Mouse (Mus musculus) cerebellum, postnatal 10 days (tissue): ENCODE data around the gene Rbfox1.

ENCODE experiments used
- DNase-seq, 2 experiments: peaks; one replicate each; pipeline ENCODE4 v3.0.0; 2021; ENCODE audit warnings: mixed read lengths in 2 of 2

Rbfox1 gene

DNA sequence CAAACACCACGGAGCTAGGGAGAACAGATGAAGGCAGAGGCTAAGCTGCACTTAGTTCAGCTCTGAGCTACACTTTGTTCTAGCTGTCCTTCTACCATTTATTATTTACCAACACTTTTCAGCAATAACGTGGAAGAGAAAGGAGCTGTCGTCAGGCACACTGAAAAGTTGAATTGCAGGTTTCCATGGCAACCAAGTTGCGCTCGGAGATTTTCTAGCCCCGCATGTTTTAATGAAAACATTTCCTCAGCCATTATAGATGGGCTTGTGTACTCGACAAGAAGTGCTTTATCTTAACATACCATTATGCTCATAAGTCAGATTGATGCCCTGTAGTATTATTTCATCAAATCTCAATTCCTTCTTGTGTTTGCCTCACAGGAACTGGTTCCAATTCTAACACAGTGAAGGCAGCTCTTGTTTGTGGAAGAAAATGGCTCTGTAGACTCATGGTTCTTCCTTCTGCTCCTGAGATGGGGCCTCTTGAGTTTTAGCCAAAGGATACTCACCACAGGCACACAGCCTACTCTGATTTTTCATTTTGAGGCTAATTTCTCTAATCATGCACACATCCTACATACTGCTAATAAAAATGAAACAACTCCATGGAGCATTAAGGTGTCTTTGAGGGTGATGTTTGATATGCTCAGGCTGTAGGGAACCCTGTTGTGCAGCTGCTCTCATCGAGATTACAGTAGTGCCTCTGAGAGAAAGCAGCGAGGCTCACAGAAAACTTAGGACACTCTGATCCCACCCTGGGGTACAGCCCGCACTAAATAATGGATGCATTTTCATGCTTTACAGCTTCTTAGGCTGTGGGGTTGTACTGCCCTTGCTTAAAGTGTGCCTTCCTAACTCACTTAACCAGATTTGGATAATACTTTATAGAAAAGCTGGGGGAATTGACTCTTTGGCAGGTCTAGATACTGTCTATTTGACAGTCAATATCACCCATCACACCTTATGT is 107.2 kb downstream of the Rbfox1 start:
- DNase-seq = peak in 1 of 2 experiments; percentile 12

DNA sequence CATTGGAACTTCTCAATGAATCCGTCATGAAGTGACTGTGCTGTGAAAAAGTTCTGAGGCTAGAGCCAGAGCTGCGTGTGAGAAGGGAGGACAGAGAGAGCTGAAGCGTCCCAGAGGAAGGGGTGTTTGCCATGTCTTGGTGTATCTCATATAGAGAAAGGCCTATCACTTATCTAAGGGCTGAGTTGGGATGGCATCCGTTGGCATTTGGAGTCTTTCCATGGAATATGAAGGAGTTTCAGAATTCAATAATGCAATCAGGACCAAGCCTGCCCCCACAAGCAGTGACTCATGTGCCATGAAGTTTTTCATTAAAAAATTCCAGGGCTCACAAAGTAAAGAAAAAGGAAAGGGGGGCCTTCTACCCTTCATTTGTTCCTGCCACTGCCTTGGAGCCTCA is 112.0 kb downstream of the Rbfox1 start:
- DNase-seq = no peak

DNA sequence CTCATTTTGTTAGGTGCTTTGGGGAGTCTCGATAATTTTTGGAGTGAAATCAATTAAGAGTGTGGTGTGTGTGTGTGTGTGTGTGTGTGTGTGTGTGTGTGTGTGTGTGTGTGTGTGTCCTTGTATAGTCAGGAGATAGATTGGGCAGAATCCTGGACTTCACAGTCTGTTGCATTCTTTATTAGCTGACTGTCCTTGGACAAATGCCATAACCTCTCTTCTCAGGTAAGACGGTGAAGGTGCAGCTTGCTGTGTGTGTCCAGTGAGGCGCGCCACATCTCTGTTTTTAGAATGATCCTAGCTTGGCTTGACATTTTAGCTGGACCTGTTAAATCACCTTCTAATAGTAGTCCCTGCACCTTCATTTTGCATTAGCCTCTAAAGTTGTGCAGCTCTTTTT is 112.5 kb downstream of the Rbfox1 start:
- peak; percentile 10 to 17 for DNase-seq

DNA sequence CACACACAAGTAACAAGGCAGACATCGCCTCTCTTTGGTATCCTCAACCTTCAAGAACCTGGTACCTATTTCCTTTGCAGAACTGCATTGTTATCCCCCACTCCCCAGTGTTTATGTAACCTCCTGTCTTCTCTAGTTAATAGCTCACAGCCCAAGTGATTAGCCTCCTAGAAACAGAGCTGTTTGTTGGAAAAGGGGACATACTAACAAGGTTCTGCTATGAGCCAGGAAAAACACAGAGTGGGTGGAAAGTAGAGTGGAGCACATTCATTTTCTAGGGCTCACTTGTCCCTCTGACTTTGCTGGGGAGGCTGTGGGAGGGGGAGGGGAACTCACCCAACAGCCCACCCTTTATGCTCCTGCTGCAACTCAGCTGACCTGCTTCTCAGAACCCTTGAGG is 114.9 kb downstream of the Rbfox1 start:
- DNase-seq = no peak

DNA sequence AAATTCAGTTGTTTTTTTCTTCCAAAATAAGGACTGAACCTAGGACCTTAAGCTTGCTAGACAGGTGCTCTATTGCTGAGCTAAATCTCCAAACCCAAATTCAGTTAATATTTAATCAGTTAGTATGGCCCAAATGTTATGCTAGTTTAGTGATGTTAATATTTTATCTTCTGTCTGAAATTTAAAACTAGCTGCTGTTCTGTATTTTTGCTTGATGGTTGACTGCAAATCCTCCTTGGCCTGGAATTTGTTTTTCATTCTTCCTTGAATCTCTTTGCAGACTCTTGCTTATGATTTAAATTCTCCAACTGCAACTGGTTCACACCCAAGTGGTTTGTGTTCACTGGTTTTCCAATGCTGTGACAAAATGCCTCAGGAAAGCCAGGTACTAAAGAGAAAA is 121.8 kb downstream of the Rbfox1 start:
- DNase-seq = no peak

DNA sequence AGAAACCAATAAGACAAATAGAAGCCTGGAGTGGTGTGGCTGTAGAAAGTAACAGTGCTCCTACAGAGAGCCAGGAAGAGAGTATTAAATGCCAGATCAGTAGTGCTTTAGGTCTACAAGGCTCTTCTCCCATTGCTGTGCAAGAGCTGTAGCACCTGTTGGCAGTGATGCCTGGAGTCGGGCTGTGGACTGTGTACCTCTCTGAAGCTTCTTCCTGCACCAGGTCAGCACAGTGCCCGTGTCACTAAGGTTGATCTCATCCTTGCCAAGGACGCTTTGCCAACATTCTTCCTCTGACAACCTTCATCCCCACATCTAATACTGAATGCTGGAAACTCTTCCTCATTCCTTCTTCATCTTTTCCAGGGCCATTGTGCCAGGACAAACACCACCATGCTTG is 127.7 kb downstream of the Rbfox1 start:
- DNase-seq = no peak

DNA sequence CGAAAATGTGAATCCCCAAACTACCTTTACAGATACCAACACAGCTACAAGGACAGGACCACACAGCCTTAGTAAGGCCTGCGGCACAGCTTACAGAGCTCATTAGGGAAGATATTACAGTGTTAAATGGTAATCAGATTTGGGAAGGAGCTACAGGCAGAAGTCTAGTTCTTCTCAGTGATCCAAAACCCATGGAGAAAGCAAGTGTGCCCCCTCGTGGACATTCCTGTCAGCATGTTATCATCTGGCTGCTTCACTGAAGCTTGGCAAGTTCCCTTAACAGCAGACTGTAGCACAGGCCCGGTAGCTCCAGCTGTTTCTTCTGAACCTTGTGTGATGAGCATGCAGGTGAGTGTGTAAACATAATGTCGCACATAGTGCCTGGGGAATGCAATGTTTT is 133.5 kb downstream of the Rbfox1 start:
- peak; percentile 94 to 96 for DNase-seq

DNA sequence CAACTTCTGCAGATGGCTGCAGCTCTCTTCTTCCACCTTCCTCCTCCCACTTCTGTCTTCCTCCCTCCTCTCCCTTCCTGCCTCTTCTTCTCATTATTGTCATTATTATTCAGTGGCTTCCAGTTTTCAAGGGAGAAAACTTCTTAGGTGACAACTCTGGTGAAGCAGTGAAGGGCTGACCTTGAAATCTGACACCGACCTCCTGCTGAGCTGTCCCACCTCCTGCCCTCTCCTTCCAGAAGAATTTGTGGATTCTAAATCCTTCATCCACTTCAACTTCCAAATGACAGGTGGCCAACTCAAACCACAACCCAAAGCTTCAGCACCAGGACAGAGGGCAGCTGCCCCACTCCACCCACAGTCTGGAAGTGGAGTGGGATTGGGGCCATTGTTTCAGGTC is 134.2 kb downstream of the Rbfox1 start:
- DNase-seq = no peak

DNA sequence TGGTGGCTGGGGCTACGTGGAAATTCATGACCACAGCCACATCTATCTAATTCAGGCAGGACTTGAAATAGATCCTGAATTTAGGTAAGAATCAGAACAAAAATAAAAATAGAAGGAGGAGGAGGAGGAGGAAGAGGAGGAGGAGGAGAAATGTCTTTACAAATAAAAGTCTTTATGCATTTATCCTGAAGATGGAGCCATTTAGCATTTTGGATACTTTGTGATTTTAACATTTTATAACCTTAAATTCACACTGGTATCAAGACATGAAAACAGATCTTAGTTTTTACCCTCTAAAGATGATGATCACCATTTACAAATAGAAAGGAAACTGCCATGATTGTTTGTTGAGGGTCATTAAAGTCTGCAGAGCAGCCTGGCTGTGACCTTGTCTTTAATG is 146.1 kb downstream of the Rbfox1 start:
- no peak for DNase-seq

DNA sequence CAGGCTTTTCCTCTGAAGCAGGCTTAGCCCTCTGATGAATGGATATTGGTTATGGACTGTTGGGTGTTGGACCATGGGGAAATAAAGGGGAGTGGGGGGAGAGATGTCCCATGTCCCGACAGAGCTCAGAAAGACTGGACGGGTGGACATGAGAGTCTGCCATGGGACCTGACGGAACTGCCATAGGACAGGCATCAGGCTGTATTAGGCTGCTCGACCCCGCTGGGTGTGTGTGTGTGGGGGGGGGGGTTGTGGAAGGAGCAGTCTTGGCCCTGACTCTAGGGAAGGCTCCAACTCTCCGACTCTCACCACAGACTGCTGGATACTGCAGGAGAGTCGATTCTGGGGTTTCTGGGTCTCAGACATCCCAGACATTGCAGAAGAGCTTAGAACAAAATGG is 147.4 kb downstream of the Rbfox1 start:
- no peak for DNase-seq

DNA sequence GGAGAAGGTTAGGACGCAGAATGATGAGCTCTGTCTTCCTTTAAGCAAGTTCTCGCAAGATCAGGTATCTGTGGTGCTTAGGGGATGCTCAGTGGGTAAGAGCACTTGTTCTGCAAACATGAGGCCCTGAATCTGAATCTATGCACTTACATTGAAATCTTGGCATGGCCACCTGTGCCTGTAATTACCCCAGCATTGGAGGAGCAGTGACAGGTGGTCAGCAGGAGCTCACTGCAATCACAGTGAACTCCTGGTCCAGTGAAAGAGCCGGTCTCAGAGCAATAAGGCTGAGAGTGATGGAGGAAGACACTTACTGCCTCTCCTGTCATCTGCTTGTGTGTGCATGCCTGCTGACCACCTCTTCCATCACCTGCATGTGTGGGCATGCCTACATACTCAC is 149.7 kb downstream of the Rbfox1 start:
- DNase-seq = no peak

DNA sequence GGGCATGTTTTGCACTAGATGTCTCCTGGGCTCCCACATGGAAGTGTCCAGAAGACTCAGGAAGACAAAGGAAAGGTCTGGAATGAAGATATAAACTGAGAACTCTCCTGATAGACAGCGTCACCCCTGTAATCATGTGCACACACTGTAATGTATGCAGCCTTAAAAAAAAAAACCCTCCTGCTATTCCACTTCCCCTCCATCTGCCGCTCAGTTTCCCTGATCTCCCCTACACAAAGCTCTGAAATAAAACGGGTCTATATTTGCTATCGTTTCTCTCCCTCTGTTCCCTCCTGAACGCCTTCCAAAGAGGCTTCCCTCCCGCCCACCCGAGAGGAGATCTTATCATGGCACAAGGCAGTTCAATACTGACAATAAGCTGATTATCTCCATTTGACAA is 151.9 kb downstream of the Rbfox1 start:
- DNase-seq = no peak

DNA sequence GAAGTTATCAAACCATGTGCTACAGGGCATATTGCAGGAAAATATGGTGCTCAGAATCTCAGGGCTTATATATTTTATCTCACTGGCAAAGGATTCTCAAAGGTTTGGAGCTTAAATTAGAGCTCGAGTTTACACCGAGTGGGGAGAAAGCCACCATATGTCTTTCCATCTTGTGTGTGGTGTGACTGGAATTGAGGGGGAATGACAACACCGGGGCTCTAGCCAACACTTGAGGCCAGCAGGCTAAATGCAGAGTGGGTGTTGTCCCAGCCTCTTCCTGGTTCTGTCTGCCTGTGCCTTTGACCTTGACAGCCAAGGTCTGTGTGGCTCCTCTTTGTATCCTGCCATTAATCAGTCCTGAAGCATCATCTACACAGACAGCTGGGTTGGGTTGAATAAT is 157.6 kb downstream of the Rbfox1 start:
- no peak for DNase-seq

DNA sequence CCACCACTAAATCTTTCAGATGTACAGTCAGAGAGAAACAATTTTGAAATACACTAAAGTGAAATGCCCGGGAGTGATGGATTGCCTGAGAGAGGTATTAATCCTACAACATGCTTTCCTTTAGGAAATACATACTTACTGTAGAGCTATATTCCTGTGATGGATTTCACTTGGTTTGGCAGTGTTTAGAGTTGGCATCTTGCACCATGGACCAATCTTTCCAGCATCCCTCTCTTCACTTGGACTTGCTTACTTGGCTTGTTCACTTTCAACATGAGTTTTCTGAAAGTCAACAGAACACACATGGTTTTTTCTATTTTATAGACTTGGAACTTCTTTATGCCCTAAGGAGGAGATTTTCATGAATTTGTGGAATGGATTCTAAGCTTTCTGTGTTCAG is 163.4 kb downstream of the Rbfox1 start:
- no peak for DNase-seq

DNA sequence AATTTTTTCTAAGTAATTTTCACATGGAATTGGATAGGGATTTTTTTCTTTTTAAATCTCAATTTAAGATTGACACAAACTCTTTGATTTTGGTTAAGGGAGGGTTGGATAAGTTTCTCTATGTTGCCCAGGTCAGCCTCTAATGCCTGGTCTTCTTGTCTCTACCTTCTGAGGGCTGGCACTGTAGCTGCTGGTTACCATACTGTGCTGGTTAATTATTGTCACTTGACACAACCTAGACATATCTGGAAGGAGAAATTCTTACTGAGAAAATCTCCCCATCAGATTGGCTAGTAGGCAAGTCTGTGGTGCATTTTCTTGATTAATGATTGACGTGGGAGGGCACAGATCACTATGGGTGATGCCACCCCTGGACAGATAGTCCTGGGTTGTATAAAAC is 177.3 kb downstream of the Rbfox1 start:
- no peak for DNase-seq

DNA sequence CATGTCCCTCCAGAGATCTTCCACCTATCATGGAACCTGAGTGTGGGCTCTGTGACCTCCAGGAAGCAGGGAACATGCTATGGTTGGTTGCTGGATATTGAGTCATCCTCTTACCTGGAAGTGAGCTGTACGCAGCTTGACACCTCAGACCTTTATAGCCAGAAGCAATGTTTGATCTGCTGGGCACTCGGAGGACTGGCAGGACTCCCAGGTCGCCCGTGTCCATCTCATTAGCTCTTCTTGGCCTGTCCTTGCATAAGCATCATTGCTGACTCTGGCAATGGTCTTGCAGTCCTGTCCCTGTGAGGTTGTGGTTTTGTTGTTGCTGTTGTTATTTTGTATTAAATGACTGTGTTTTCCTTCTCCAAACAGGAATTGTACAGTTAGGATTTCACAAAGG is 180.3 kb downstream of the Rbfox1 start:
- peak; percentile 65 to 66 for DNase-seq

DNA sequence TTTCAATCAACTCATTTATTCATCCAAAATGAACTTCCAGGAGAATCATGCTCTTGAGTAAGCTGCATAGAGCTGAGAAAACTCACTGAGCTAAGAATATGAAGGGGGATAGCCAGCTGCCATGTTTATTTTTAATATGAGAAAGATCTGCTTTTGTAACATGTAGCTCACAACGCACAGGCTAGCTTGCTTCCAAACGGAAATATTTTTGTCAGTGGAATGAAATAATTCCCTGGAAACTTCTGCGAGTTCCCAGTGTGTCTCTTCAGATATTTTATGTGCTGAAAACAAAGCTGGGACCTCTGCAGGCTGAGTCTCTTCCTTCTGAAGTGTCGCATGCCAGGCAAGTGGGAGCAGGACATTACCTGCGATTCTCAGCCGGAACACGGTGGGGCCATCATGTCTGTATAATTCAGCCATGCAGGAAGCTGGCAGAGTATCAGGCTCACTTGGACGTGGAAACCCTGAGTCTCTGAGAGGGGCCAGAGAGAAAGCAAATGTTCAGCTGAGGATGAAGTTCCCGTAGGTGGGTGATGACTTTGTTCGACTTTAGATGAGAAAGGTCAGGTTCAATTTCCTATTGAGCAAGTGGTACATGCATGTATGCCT is 190.4 kb downstream of the Rbfox1 start:
- peak; percentile 77 for DNase-seq

DNA sequence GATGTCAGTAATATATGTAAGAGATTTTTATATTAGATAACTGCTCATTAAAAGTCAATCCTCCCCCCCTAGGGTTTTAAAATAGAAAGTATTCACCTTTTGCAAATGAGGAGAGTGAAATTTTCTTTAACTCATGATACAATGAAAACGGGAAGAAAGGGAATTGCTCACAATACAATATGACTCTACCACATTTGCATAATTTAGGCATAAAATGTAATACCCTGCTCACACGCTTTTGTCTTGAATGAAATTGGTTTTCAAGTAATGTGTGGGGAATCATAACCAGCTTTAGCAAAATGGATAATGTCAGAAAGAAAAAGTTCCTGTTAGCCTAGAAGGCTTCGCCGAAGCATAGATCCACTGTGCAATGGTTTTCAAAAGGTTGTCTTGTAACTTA is 193.9 kb downstream of the Rbfox1 start:
- no peak for DNase-seq

DNA sequence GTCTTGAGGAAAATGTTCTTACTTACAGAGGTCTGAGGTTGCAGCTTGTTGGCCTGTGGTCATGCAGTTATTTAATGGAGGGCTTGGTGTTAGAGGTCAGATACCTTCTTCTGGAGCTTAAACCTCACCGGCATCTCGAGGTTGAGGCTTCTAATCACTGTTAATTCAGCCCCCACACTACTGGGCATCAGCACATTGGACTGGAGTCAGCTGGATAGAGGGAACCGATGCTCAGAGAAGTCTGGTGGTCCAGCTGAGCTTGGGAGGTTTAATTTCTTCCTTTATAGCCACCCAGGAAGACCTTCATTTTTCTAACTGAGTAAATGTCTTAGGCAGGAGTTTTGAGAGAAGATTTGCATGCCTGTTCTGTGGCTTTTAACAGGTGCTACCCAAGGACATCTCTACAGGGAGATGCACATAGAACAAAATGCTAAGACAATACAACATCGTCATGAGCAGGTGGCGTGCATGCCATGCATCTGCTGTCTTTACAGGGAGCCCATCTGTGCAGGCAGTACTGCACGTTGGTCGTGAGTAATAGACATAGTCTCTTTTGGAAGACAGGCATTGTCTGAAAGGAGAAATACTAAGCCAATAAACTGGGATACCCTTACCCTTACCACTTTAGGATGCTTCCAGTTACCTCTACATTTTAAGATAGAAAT is 199.7 kb downstream of the Rbfox1 start:
- peak; percentile 68 to 79 for DNase-seq

DNA sequence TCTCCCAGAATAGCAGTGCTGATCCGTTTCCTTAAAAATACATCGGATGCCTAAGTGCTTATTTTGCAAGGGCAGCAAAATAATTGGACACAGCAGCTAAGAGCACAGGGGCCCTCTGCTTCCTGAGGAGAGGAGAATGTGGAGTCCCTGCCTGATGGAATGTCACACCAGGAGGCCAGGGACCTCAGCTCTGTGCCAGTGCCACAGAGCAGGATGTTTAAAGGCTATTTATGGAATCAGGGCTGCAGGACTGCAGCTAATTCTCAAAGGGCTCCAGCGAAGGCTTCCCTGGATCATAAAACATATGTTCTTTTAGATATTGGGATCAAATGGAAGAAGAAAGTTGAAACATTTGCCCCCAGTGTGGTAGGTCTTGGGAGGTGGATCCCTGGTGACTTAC is 201.0 kb downstream of the Rbfox1 start:
- peak; percentile 44 to 64 for DNase-seq

DNA sequence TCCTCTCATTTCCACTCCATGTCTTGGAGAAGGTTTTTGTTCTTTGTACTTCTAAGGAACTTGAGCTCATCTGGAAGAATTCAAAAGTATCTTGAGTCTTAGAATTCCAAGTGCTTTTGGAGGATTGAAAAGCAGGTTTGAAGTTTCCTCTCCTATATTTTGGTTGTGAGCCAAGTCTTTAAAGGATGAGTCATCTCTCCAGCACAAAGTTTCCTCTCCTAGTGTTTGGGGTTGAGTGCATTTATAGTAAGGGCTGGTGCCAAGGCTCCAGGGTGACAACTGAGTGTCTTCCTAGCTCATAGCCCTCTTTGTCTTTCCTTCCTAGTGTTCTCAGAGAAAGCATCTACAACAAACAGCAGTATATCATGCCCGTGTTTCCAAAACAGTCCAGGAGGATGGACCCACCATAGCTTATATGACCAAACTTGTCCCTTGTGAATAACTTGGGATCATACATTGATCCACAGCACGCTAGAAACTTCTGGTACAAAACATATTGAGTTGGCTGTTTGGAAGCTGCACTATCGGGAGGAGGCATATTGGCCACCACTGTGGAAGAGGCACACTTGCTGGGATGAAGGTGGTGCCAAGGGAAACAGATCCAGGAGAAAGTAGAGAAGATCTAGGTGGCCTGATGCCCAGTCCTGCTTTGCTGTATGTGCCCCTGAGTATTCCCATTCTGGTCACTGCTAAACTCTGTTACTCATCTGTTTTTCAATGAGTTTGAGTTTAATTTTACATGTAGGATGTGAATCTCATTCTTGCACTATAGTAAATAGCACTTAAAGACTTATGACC is 206.4 kb downstream of the Rbfox1 start:
- DNase-seq = peak in 1 of 2 experiments; percentile 36

DNA sequence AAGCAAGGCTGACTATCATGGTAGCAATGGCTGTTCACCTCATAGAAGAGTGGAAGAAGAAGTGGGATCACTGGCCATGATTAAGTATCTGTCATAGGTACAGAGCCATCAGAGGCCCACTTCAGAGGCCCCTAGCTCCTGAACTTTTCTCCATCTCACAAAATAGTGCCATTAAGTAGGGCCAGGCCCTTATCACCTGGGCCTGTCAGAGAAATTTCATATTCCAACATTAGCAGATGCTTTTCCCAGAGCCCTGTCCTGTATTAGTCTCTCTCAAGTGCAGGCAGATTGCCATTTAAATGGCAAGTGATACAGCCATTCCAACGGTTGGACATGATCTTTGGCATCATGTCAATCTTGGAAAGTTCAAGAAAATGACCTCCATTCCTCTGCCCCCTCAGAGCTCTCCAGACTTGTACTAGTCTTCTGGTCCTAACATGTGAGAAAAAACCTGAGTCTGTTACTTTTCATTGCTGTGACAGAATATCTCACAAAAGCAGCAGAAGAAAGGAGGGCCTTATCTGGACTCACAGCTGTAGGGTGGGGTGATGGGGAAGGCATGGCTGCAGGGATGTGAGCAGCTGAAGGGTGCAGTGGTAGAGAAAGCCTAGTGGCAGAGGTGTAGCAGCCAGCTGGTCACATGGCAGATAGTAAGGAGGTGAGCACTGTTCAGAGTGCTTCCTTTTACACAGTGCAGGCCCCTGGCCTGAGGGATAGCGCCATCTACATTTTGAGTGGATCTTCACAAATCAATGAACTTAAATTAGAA is 210.6 kb downstream of the Rbfox1 start:
- DNase-seq = no peak
